Mouse (Mus musculus): ENCODE results near the gene Csad.

Gene Csad

DNA sequence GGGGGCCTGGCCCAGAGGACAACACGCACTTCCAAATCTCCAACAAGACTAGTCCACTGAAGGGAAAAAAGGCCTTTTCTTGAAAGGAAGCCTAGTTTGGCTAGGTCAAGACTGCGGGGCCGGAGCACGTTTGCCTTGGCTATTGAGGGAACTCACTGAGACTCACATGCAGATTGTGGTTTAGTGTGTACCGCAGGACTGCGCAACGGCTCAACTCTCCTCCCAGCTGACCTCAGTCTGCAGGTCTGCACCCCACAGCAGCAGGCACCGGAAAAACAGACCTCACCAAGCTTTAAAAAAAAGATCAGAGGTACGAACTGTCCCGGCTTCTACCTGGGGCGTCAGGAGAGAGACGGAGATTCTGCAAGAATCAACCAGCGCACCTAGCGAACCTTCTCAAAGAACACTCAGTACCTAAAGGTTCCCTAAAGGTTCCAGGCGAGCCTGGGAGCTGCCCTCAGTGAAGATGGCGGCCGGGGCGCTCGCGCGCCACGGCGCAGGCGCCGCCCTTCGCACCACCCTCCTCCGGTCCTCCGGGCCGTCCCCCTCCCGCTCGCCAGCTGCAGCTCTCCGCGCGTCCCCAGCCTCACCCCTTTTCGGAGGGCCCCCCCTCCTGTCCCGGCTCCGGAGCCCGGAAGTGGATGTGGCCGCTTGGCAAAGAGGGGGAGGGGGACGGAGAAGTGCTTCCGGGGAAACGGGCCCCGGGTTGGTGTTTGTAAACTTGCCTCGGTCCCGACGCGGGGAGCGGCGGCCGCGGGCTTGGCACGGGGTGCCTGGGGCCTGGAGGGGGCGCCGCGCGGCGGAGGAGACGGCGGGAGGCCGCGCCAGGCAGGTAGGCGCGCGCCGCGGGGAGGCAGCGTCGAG, 1.3 kb downstream of the Csad start, which contains the start of gene Zfp740:
TSS of gene Zfp740 (plus strand) at position 279 of the 864 bp plus-strand sequence.
- DNase-seq (ENCODE audit: inconsistent ontology term), result peak; percentile 99

DNA sequence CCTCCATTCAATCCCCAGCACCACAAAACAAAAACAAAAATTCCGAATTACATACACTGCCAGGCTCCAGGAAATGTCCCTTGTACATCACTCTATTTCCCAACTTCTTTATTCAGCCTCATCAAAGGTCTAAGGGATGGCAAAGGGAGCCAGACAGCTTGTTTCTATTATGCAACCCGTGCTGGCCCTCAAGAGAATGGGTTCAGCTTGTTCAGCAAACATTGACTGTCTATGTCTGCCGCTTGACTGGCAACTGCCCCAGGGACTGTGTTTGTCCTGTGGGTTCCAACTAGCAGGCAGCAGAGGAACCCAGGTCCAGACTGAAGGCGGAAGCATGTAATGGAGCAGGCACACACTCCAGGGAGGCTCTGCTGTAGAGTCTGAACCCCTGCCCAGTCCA, 5.7 kb downstream of the Csad start:
- DNase-seq (ENCODE audit: inconsistent ontology term), result peak; percentile 16

DNA sequence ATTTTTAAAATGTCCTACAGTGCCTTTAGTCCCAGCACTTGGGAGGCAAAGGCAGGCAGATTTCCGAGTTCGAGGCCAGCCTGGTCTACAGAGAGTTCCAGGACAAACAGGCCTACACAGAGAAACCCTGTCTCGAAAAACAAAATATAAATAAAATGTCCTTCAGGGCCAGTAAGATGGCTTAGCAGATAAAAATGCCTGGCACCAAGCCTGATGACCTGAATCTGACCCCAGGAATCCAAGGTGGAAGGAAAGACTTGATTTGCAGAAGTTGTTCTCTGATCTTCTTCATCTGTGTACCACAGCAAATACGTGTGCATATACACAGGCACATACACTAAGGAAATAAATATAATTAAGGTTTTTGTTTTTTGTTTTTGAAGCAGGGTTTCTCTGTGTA, 9.2 kb downstream of the Csad start:
- DNase-seq (ENCODE audit: inconsistent ontology term), result no peak

DNA sequence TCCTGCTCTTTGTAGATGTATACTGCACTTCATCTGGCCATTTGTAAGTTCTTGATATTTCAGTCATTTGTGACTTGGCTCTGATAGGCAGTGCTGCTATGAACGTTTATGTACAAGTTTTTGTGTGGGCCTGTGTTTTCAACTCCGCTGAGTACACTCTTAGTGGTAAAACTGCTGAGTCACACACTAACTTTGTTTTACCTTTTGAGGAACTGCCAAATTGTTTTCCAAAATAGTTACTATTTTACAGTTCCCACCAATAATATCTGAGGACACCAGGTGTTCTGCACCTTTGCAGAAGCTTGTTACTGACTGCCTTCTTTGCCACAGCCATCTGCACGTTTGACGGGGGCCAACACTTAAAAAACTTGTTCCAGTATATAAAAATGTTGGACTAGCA, 10.1 kb downstream of the Csad start:
- DNase-seq (ENCODE audit: inconsistent ontology term), result no peak

DNA sequence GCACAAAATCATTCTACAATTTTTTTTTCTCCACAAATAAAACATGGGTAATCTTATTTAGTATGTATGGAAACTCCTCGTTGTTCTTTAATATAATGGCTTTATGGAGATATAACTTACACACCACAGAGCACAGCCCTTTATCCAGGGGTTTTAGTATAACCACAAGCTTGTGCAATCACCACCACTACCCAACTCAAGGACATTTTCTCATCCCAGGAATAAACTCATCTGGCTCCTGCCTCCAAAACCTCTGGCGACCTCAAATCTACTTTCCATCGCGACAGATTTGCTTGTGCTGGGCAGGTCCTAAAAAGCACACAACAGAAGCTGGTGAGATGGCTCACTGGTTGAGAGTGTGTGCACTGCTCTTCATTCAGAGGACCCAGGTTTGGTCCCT, 10.9 kb downstream of the Csad start:
- DNase-seq (ENCODE audit: inconsistent ontology term), result no peak

DNA sequence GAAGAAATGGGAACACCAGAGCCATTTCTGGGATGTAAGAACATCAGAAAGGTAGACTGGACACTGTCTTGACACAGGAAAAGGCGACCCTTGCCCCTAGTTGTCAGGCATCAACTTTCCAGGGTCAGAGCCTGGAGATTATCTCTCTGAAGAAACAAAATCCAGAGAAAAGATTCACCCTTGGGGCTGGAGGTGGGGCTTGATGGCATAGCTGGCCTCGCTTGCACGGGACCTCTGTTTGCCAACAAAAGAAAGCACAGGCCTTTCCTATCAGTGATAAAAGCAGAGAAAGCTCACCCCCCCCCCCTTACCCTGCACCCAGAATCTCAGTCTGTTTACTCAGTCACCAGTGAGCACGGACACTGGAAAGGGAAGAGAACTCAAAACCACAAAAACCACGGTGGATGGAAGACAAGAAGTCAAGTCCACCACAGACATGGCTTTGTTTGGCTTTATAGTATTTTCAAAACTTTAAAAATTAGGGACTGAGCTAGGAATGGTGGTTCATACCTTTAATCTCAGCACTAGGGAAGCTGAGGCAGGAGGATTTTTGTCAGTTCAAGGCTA, 11.6 kb downstream of the Csad start:
- peak; percentile 8 for DNase-seq (ENCODE audit: inconsistent ontology term)

DNA sequence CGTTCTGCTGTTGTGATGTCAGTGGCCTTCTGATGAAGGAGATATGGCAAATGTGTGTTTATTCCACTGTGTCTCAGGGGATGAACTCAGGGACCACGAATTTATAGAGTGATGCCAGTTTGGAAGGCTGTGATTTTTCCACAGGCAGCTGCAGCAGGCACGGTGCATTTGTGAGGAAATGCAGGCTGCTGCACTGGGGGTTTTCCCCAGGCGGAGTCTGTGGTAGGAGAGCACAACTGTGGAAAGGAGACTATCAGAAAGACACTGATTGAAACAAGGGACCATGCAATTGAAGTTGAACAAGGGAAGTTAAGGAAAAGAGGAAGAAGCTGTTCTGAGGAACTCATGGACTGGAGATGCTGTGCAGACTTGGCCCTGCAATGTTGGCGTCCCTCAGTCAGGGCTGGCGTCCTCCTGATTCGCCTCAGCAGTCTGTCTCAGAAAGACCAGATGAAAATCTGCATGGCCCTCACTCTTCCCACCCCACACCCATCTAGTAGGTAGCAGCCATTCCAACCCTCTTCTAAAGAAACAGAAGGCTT, 12.2 kb downstream of the Csad start:
- no peak for DNase-seq (ENCODE audit: inconsistent ontology term)

DNA sequence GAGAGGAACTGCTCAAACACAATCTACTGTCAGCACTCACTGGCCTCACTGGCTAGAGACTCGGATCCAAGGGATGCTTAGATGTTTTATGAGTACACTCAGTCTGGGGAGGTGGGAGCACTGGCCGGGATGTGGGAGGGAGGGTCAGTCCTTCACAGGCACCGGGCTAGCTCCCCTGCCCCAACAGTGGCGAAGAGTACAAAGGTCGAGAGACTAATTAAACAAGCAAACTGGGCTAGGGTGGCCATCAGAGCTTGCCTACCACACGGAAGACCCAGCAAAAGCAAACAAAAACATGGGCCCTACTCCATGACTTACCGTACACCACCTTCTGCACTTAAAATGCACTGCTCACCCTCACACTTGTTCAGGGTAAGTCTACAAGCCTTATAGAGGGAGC, 12.8 kb downstream of the Csad start:
- no peak for DNase-seq (ENCODE audit: inconsistent ontology term)

DNA sequence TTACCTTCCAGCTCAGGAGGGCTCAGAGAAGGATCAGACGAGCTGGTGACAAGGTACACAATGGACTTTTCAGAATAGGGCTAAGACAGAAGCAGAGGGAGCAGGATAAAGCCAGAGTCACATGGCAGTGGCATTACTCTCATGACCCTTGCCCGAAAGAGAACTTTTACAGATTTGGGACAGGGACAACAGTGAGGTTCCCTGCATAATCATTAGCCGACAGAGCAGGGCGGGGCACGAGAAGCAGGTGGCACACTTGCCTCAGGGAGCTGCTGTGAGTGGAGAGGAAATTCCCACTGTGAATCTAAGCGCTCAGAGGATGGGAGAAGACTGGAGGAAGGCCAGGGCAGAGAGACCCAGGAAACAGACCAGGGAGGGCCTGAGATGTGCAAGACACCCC, 15.6 kb downstream of the Csad start:
- DNase-seq (ENCODE audit: inconsistent ontology term), result no peak

DNA sequence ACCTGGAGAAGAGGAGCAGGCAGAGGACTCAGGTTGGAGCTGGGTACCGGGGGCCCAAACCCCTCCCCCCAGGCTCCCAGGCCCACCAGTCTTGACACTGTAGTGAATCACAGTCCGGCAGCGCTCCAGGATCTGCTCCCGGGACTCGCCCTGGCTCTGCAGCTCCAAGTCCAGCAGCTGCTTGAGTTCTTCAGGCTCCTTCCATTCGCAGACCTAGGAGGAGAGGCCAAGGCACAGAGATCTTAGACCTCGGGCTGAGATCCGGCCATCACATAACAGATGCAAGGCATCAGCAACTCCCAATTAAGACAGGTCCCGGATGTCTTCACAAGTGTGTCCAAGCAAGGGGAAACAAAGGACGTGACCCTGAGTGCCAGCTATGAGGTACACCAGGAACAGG, 16.4 kb downstream of the Csad start:
- DNase-seq (ENCODE audit: inconsistent ontology term), result no peak

DNA sequence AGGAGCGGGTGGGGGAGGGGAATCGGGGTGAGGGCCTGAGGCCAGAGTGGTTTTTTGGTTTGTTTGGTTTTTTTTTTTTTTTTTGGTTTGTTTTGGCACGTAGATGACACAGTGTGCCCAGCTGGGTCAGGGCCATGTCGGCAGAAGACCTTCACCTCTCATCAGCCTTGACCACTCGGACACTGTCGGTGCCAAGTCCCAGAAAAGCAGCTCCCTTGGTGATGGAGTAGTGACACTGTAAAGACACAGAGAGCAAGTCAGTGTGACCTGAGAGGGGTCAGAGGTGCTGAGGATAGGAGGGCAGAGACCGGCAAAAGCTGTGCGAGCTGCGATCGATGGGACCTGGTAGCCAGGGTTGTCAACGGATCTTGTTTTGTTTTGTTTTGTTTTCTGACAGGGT, 18.3 kb downstream of the Csad start:
- no peak for DNase-seq (ENCODE audit: inconsistent ontology term)

DNA sequence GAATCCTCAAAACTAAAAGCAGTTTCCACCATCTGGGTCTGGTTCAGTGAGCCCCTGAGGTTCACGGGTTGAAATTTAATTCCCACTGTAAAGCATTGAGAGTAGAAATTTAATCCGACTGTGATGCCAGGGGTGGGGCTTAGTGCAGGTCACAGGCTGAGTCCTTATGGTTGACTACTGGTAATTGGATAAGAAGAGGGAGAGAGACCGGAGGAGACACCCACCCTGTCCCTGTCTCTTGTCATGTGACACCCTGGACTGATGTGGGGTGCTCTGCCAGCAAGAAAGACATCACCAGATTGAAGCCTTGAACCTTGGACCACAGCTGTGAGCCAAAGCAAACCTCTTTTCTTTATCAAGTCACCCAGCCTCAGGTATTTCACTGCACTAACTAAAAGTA, 21.4 kb downstream of the Csad start:
- no peak for DNase-seq (ENCODE audit: inconsistent ontology term)

DNA sequence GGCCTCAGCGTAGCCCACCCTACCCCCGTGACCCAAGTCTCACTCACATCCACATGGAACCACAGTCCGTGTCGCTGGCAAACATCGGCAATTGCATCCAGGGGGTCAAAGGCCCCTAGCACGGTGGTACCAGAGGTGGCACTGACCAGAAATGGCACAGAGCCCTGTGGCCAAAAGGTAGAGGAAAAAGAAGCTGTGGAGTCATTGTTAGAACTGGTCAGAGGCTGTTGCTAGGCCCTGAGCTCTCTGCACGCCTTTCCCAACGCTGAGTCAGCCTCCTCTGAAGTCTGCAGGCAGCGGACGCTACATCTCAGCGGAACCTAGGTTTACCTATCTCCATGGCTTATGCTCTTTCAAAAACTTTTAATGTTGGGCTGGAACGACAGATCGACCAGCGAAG, 24.6 kb downstream of the Csad start:
- DNase-seq (ENCODE audit: inconsistent ontology term), result no peak

DNA sequence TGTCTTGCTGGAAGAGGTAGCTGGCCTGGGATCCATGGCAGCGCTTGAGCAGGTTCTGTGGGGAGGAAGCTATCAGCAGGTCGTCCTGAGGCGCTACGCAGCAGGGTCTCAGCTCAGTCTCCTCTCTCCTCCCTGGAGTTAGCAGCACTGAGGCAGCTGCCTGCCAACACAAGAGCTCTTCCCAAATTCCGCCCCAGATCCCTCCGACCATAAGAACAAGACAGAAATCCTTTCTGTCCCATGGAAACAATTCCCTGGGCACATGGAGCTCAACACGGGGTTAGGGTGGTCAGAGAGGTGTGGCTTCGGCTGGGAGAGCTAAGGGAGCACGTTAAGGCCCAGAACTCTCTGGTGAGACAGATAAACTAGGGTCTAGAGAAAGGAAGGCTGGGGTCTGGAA, 25.4 kb downstream of the Csad start:
- no peak for DNase-seq (ENCODE audit: inconsistent ontology term)

DNA sequence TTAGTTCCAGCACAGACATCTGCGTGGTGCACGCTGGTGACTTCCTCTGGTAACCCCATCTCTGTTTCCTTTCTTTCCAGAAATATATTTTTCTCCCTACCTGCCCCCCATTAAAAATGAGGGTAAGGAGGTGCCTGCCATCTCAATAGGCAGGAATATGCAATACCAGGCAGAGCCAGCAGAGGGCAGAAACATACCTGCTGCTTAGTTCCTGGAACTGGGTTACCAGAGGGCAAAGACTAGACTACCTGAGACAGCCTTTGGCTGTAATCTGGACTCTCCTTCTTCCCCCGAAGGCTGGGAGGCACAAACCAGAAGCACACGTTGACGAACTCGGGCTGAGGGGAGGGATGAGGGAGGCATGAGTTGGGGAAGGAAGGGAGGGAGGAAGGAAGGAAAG, 26.2 kb downstream of the Csad start:
- peak; percentile 26 for DNase-seq (ENCODE audit: inconsistent ontology term)

DNA sequence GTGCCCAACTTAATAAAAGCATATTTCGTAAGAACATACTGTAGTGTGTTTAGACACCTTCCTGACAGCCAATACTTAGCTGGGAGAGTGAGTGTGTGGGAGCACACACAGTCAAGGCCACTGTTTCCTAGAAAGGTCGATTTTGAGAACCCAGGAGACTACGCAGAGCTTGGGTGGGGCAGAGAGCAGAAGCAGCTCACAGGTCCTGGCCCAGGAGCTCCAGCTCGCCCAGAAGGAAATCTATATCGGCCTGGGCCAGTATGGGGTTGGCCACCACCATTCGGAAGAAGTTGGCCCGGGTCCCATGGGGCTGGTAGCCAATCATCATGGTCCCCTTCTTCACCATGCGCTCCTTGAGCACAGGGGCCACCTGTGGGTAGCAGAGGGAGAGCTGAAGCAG, 27.1 kb downstream of the Csad start:
- no peak for DNase-seq (ENCODE audit: inconsistent ontology term)

DNA sequence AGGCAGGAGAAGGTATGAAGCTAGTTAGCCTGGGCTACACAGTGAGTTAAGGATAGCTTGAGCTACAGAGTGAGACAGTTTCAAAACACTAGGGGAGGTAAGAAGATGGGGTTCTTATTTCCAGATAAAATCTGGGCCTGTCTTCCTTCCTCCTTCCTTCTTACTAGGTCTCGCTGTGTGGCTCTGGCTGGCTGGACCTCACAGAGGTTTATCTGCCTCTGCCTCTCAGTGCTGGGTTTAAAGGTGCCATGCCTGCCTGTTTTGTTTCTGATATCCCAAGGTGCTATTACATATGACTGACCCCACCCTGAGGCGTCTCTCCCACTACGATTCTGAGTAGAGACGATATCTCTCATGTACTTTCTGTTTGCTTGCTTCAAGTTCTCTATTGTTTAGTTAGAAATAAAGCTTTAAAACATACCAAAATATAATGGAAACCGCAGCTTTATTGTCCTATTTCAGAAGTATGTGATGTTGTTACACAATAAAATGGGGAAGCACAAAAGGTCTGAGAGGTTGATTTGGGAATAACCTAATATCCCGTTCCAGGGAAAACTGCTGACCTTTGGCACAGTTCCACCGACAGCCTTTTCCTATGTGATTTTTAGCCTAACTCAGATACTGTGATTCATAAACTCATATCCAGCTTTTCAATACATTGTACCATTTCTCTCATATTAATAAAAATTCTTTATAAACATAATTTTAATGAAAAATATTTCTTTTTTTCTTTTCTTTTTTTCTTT, 27.8 kb downstream of the Csad start:
- no peak for DNase-seq (ENCODE audit: inconsistent ontology term)

DNA sequence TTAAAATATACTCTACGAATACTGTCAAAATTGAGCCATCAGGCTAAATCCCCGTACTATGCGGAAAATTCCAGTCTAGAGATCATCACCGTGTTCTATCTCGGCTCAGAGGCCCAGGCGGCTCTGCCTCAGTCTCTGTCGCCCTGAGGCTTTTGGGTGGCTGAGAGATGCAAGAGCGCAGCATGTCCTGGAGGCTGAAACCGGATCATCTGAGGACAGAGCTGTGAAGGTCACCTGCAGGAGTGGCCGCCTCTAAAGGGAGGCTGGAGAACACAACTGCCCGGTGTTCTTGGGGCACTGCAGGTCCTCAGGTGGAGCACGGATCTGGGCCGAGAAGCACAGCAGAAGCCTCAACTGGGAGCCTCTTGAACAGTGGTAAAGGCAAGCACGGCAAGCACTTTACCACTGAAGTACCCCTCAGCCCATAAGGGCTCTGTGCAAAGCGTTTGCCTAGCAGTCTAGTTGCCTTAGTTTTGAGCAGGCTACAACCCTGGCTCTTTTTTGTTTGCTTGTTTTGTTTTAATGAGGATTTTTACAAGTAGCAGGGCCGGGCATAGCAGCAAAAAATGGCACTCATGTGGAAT, 28.7 kb downstream of the Csad start:
- DNase-seq (ENCODE audit: inconsistent ontology term), result no peak

DNA sequence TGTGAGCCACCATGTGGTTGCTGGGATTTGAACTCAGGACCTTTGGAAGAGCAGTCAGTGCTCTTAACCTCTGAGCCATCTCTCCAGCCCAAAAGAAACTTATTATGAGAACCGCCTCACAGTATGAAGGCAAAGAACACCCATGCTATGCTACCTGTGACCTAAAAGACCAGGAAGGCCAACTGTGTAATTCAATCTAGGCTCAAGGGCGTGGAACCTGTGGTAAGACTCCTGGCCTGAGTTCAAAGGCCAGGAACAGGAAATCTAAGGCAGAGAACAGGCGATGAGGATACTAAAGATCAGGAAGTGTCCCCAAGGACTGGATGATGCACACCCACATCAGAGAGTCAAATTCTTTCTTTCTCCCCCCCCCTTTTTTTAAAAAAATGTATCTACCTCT, 30.9 kb downstream of the Csad start:
- DNase-seq (ENCODE audit: inconsistent ontology term), result no peak

DNA sequence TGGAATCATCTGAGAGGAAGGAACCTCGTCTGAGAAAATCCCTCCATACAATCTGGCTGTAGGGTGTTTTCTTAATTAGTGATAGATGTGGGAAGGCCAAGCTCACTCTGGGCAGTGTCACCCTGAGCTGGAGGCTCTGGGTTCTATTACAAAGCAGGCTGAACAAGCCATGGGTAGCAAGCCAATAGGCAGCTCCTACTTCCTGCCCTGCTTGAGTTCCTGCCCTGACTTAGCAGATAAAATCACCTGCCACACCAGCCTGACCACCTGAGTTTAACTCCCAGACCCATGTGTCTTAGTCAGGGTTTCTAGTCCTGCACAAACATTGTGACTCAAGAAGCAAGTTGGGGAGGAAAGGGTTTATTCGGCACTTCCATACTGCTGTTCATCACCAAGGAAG, 35.5 kb downstream of the Csad start:
- no peak for DNase-seq (ENCODE audit: inconsistent ontology term)

DNA sequence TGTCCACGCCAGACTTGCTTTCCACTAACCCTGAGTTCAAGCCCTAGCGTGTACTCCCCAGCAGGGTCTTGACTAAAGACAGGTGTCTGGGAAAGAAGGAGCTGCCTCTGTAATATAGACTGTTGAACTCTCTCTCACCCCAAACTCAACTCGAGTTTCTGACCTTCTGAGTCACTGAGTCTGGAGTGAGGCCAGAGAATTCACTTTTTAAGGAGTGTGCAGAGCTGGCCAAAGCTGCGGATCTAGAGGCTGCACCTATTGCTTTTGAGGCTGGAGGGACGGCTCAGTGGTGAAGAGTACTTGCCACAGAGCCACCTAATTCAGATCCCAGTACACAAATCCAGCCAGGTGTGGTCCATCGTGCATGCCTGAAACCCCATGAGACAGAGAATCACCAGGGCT, 36.9 kb downstream of the Csad start:
- peak; percentile 72 for DNase-seq (ENCODE audit: inconsistent ontology term)

DNA sequence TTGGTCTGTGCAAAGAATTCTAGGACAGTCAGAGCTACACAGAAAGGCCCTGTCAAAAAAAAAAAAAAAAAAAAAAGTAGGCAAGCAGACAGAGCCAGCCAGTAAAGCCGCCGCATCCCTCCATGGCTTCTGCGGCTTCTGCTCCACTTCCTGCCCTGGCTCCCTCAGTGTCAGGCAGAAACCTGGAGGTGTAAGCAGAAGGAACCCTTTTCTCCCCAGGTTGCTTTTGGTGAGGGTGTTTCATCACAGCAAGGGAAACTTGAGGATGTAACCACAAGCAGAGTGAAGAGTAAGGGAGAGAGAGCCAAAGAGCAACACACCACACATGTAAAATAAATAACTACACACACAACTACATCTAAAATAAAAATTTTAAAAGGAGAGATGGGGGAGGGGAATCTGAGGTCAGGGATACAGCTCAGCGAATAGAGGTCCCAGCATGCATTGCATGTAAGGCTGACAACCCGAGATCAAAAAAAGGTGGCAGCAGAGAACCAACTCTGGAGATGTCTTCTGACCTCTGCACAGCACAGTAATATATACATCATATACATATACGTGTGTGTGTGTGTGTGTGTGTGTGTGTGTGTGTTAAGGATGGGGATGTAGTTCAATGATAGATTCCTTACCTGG, 38.9 kb downstream of the Csad start:
- DNase-seq (ENCODE audit: inconsistent ontology term), result no peak

Measured in Muller cell, postnatal 12 days (primary cell).